Mouse (Mus musculus): ENCODE data around the gene Slfn5. TPM values are rescaled to one million over a fixed set of nuclear protein-coding genes. Genes with fewer than 3 reads are reported as not detected.
"Not testable (repeated sequence)": the region's sequence is repeated elsewhere in the genome, so short reads cannot be mapped to it uniquely, and the experiment has no call there.

The Slfn5 gene
- 16.5 to 25.2 TPM (median 20.3 TPM) in 3 replicates for total RNA-seq (2017)

GRCm38 (mm10) chr11:82950736-82951481 lies at the start of gene Slfn5:
Slfn5 (plus strand) TSS chr11:82951349.
- ATAC-seq (replicated peaks; ENCODE audit: insufficient number of reproducible peaks, low FRiP score, low TSS enrichment, poor library complexity, severe bottlenecking) = no peak

- no peak for ATAC-seq (replicated peaks; ENCODE audit: insufficient number of reproducible peaks, low FRiP score, low TSS enrichment, poor library complexity, severe bottlenecking)
Measured at GRCm38 (mm10) chr11:82901606-82902310, 49.4 kb upstream of the Slfn5 start.

- no peak for ATAC-seq (replicated peaks; ENCODE audit: insufficient number of reproducible peaks, low FRiP score, low TSS enrichment, poor library complexity, severe bottlenecking)
Measured at GRCm38 (mm10) chr11:82904952-82905351, 46.2 kb upstream of the Slfn5 start.

GRCm38 (mm10) chr11:82905816-82906215 lies 45.3 kb upstream of the Slfn5 start:
- ATAC-seq (replicated peaks; ENCODE audit: insufficient number of reproducible peaks, low FRiP score, low TSS enrichment, poor library complexity, severe bottlenecking) = no peak

GRCm38 (mm10) chr11:82907651-82908607 lies 43.2 kb upstream of the Slfn5 start, which contains the start of gene Nle1:
Nle1 (minus strand) TSS chr11:82908411.
- ATAC-seq (replicated peaks; ENCODE audit: insufficient number of reproducible peaks, low FRiP score, low TSS enrichment, poor library complexity, severe bottlenecking) = peak; percentile 90

- ATAC-seq (replicated peaks; ENCODE audit: insufficient number of reproducible peaks, low FRiP score, low TSS enrichment, poor library complexity, severe bottlenecking) = no peak
Measured at GRCm38 (mm10) chr11:82908608-82908989, 42.5 kb upstream of the Slfn5 start.

- no peak for ATAC-seq (replicated peaks; ENCODE audit: insufficient number of reproducible peaks, low FRiP score, low TSS enrichment, poor library complexity, severe bottlenecking)
Measured at GRCm38 (mm10) chr11:82910250-82910649, 40.9 kb upstream of the Slfn5 start, which contains the start of gene Unc45b. Unc45b (plus strand) TSS chr11:82910550.

GRCm38 (mm10) chr11:82910679-82911389 lies 40.3 kb upstream of the Slfn5 start:
- no peak for ATAC-seq (replicated peaks; ENCODE audit: insufficient number of reproducible peaks, low FRiP score, low TSS enrichment, poor library complexity, severe bottlenecking)

GRCm38 (mm10) chr11:82914711-82915352 lies 36.3 kb upstream of the Slfn5 start:
- ATAC-seq (replicated peaks; ENCODE audit: insufficient number of reproducible peaks, low FRiP score, low TSS enrichment, poor library complexity, severe bottlenecking) = peak; percentile 71

GRCm38 (mm10) chr11:82920768-82921167 lies 30.4 kb upstream of the Slfn5 start:
- no peak for ATAC-seq (replicated peaks; ENCODE audit: insufficient number of reproducible peaks, low FRiP score, low TSS enrichment, poor library complexity, severe bottlenecking)

GRCm38 (mm10) chr11:82921691-82922090 lies 29.5 kb upstream of the Slfn5 start:
- no peak for ATAC-seq (replicated peaks; ENCODE audit: insufficient number of reproducible peaks, low FRiP score, low TSS enrichment, poor library complexity, severe bottlenecking)

- not testable (repeated sequence) for ATAC-seq (replicated peaks; ENCODE audit: insufficient number of reproducible peaks, low FRiP score, low TSS enrichment, poor library complexity, severe bottlenecking)
Measured at GRCm38 (mm10) chr11:82923910-82924309, 27.2 kb upstream of the Slfn5 start.

GRCm38 (mm10) chr11:82928897-82929632 lies 22.1 kb upstream of the Slfn5 start:
- 0 out of 2 replicates have a peak, but pooled peaks have one; percentile 22 for ATAC-seq (replicated peaks; ENCODE audit: insufficient number of reproducible peaks, low FRiP score, low TSS enrichment, poor library complexity, severe bottlenecking)

- no peak for ATAC-seq (replicated peaks; ENCODE audit: insufficient number of reproducible peaks, low FRiP score, low TSS enrichment, poor library complexity, severe bottlenecking)
Measured at GRCm38 (mm10) chr11:82929633-82929950, 21.6 kb upstream of the Slfn5 start.

- ATAC-seq (replicated peaks; ENCODE audit: insufficient number of reproducible peaks, low FRiP score, low TSS enrichment, poor library complexity, severe bottlenecking) = not testable (repeated sequence)
Measured at GRCm38 (mm10) chr11:82930391-82930955, 20.7 kb upstream of the Slfn5 start.

- not testable (repeated sequence) for ATAC-seq (replicated peaks; ENCODE audit: insufficient number of reproducible peaks, low FRiP score, low TSS enrichment, poor library complexity, severe bottlenecking)
Measured at GRCm38 (mm10) chr11:82931161-82931560, 20.0 kb upstream of the Slfn5 start.

Data from monocyte, adult 5-6 weeks (primary cell).